Mouse (Mus musculus) hindbrain, postnatal 0 days (tissue): ENCODE data around the gene Rps9. TPM values are rescaled to one million over a fixed set of nuclear protein-coding genes. Genes with fewer than 3 reads are reported as not detected.
"Not testable (repeated sequence)": the region's sequence is repeated elsewhere in the genome, so short reads cannot be mapped to it uniquely, and the experiment has no call there.

Experiments used
- ATAC-seq: fragments of 200-750 bp; cut with Nextera tagmentation; 2 replicates; pipeline ENCODE4 v1.8.0; 2017; ENCODE audit warnings: mild to moderate bottlenecking, moderate TSS enrichment, moderate library complexity
- DNase-seq: peaks from one replicate; pipeline ENCODE4 v3.0.0-alpha.2; 2015; ENCODE audit warnings: low spot score
- H3K27ac ChIP-seq: fragments of 300-500 bp; sonication (generic); 2 replicates; pipeline ENCODE4 v1.5.1; 2014; ENCODE audit warnings: mild to moderate bottlenecking
- H3K27me3 ChIP-seq: fragments of 300-500 bp; sonication (generic); 2 replicates; pipeline ENCODE4 v1.6.1; 2014; ENCODE audit warnings: low read length, mixed read lengths; ENCODE audit not compliant: insufficient read depth
- H3K36me3 ChIP-seq: fragments of 300-500 bp; sonication (generic); 2 replicates; pipeline ENCODE4 v1.6.1; 2014; ENCODE audit warnings: low read length, mixed read lengths; ENCODE audit not compliant: insufficient read depth
- H3K4me1 ChIP-seq: fragments of 300-500 bp; sonication (generic); 2 replicates; pipeline ENCODE4 v1.6.1; 2014; ENCODE audit warnings: antibody characterized with exemption, low read length, mixed read lengths; ENCODE audit not compliant: insufficient read depth
- H3K4me2 ChIP-seq: fragments of 300-500 bp; sonication (generic); 2 replicates; pipeline ENCODE4 v1.6.1; 2014; ENCODE audit warnings: low read depth, mild to moderate bottlenecking, low read length, moderate library complexity, mixed read lengths
- H3K4me3 ChIP-seq: fragments of 300-500 bp; sonication (generic); 2 replicates; pipeline ENCODE4 v1.5.1; 2014; ENCODE audit warnings: low read length
- H3K9ac ChIP-seq: fragments of 300-500 bp; sonication (generic); replicated peaks from 2 replicates; pipeline ENCODE4 v1.6.1; 2014; ENCODE audit warnings: mild to moderate bottlenecking, low read length, moderate library complexity, mixed read lengths
- H3K9me3 ChIP-seq: fragments of 300-500 bp; sonication (generic); 2 replicates; pipeline ENCODE4 v1.6.1; 2016; ENCODE audit warnings: low read length, mixed read lengths
- CTCF ChIP-seq: IDR thresholded peaks from 2 replicates; pipeline ENCODE4 v1.5.1; 2016; ENCODE audit warnings: antibody characterized with exemption, control low read depth, low read depth
- WGBS: fragments of 180-500 bp; shearing (Covaris S2); extraction: QIAGEN DNeasy Blood & Tissue Kit; methylation state at CpG from one replicate; pipeline ENCODE4 v1.1.7; 2014; 5-methylcytosine and 5-hydroxymethylcytosine counted together
- microRNA-seq, 2 experiments: library from miRNA; unstranded; fragments of <30 nt; microRNA quantifications; one replicate each; pipeline ENCODE4; 2016
- polyA plus RNA-seq: library from polyadenylated mRNA; unstranded; fragments of >200 nt; fragmentation: Nextera tagmentation; extraction: Ambion mirVana; gene quantifications from 2 replicates; pipeline ENCODE4 v1.2.1, GENCODE M21; 2015
- total RNA-seq: library from RNA; depleted of rRNA; stranded (reverse); fragments of >200 nt; gene quantifications from 2 replicates; pipeline ENCODE4 v1.2.3, GENCODE M21; 2014; rRNA removed

The Rps9 gene
- total and polyA plus RNA-seq, 2 experiments from 2014 or later: 569 to 743 TPM

DNA sequence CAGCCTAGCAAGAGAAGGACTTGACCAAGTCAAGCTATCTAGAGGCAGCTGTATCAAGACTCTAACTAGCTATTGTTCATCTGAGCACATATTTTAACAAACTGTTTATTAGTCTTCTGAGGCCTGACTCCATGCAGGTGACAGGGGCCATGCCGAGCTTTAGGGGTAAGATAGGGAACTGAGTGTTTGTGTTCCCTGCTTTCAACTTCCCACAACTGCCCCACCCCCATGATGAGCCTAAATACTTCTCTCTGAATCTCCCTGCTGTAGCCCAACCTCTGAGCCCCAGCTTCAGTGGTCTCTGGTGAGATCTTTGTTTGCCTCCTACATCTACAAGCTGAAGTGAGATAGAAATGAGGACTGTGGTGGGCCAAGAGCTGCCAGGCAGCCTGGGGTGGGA is 11.5 kb downstream of the Rps9 start:
- Histone ChIP-seq H3K27me3 (no peaks in the 10 kb centered on the region), H3K9me3 (no peaks in the 10 kb centered on the region), H3K4me1 (no peaks in the 10 kb centered on the region), H3K4me2 (no peak overlapping the region), H3K4me3 (no peak overlapping the region), H3K27ac (no peak overlapping the region), H3K9ac (no peak overlapping the region), H3K36me3 (no peaks in the 10 kb centered on the region)
- ATAC-seq: no peak
- TF ChIP-seq CTCF: no peak
- 69% methylated on average over 1 of the region's 1 CpGs for WGBS
- DNase-seq: no peak

DNA sequence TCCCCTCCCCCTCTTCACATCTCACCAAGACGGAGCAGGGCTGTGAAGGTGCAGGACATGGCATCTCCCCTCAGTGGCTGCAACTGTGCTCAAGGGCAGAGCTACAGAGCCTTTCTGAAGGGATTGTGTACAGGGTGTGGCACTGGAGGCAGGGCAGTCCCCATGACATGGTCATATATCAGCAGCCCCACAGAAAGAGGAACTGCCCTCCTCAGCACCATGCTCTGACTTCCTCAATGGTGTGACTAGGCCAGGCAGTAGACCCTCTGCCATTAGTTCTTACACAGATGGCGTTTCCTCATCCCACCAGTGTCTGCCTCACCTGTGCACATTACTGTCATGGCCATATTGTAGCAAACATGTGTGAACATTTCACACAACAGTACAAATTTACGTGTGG is 16.5 kb downstream of the Rps9 start, which contains the start of gene Pirb:
Pirb (minus strand) TSS at position 124 of the 400 bp plus-strand sequence.
- ATAC-seq, H3K9ac ChIP-seq, H3K27me3 ChIP-seq, H3K4me3 ChIP-seq, H3K36me3 ChIP-seq, H3K9me3 ChIP-seq, H3K4me2 ChIP-seq, H3K27ac ChIP-seq, DNase-seq, H3K4me1 ChIP-seq: not testable (repeated sequence)
- 17% methylated on average over 1 of the region's 3 CpGs for WGBS

DNA sequence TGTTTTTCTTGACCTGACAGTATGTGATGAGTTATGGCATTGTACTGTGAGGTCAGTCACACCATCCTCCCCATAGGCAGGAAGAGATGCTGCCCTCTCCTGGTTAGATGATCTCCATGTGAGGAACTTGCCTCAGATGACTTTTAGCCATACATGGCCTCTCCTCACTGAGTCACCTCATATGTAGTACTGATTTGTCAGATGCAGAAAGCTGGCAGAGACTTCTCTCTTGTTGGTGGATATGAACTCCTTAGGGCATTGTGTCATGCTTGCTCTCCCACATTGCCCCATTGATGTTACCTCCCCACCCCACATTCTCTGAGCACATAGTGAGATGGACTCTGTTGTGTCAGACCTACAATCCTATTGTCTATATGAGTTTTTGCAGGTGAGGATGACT is 21.7 kb downstream of the Rps9 start:
- H3K36me3 ChIP-seq, H3K9ac ChIP-seq, H3K9me3 ChIP-seq, H3K27ac ChIP-seq, H3K4me1 ChIP-seq, ATAC-seq, H3K27me3 ChIP-seq, H3K4me2 ChIP-seq, H3K4me3 ChIP-seq, DNase-seq: not testable (repeated sequence)

DNA sequence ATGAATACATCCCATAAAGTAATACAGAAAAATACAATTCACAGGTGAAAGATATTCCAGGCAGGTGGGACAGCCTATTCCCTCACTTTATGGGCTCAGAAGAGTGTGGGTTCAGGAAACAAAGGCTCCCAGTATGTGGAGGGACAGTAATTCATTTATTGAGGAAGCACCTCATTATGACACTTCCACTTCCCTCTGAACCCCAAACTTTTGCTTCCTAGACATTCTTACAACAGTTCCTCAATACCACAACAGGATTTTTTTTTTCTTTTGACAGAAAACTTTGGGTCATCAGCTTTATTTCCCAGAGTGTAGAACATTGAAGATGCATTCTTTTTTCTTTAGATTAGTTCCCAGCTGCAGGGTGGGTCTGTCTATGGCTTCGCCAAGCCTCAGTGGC is 28.9 kb downstream of the Rps9 start:
- not testable (repeated sequence) for H3K27ac ChIP-seq, H3K9me3 ChIP-seq, H3K4me3 ChIP-seq, H3K9ac ChIP-seq, ATAC-seq, DNase-seq, H3K27me3 ChIP-seq, H3K4me2 ChIP-seq, H3K4me1 ChIP-seq, H3K36me3 ChIP-seq
- WGBS: no CpG with 5 or more reads among the region's 1 CpGs

Small RNAs within 50 kb of the gene (microRNA-seq; reads per million reads assigned to microRNA genes)
- gene Mir3572: 1.8 to 4.4 reads per million in 2 experiments

Other genes with a start within 250 kb of the Rps9 start
- not detected in 2 replicates for gene Tarm1, start 201.4 kb upstream of the Rps9 start, total RNA-seq
- gene Tarm1, start 201.4 kb upstream of the Rps9 start, polyA plus RNA-seq: 0.10 TPM in 1 of 2 replicates, not detected in the other
- gene Oscar, start 87.8 kb upstream of the Rps9 start, total RNA-seq: 0.50 and 1.1 TPM in 2 replicates
- 0.35 and 0.60 TPM in 2 replicates for gene Oscar, start 87.8 kb upstream of the Rps9 start, polyA plus RNA-seq
- gene Ndufa3, start 86.6 kb upstream of the Rps9 start, total RNA-seq: 235 and 572 TPM in 2 replicates
- gene Ndufa3, start 86.6 kb upstream of the Rps9 start, polyA plus RNA-seq: 664 and 717 TPM in 2 replicates
- gene Tfpt, start 74.1 kb upstream of the Rps9 start, total RNA-seq: 14.2 and 17.3 TPM in 2 replicates
- gene Tfpt, start 74.1 kb upstream of the Rps9 start, polyA plus RNA-seq: 31.4 and 35.9 TPM in 2 replicates
- 48.6 and 50.8 TPM in 2 replicates for gene Prpf31, start 74.0 kb upstream of the Rps9 start, total RNA-seq
- 77.6 and 78.6 TPM in 2 replicates for gene Prpf31, start 74.0 kb upstream of the Rps9 start, polyA plus RNA-seq
- gene Cnot3, start 58.7 kb upstream of the Rps9 start, total RNA-seq: 23.7 and 26.0 TPM in 2 replicates
- 26.4 and 29.8 TPM in 2 replicates for gene Cnot3, start 58.7 kb upstream of the Rps9 start, polyA plus RNA-seq
- 2.2 and 3.6 TPM in 2 replicates for gene Leng1, start 38.2 kb upstream of the Rps9 start, total RNA-seq
- 10.9 and 13.2 TPM in 2 replicates for gene Leng1, start 38.2 kb upstream of the Rps9 start, polyA plus RNA-seq
- 3.5 and 4.2 TPM in 2 replicates for gene Tmc4, start 26.4 kb upstream of the Rps9 start, total RNA-seq
- gene Tmc4, start 26.4 kb upstream of the Rps9 start, polyA plus RNA-seq: 3.5 and 4.4 TPM in 2 replicates
- 408 and 417 TPM in 2 replicates for gene Tsen34, start 11.1 kb upstream of the Rps9 start, total RNA-seq
- 254 and 255 TPM in 2 replicates for gene Tsen34, start 11.1 kb upstream of the Rps9 start, polyA plus RNA-seq
- gene Mboat7, start 10.5 kb upstream of the Rps9 start, total RNA-seq: 212 and 229 TPM in 2 replicates
- gene Mboat7, start 10.5 kb upstream of the Rps9 start, polyA plus RNA-seq: 117 and 119 TPM in 2 replicates
- gene Pirb, start 16.4 kb downstream of the Rps9 start, total RNA-seq: 0.37 TPM in 1 of 2 replicates, not detected in the other
- 0.39 and 0.47 TPM in 2 replicates for gene Pirb, start 16.4 kb downstream of the Rps9 start, polyA plus RNA-seq
- not detected in 2 replicates for gene Gm15448, start 121.7 kb downstream of the Rps9 start, total RNA-seq
- not detected in 2 replicates for gene Gm15448, start 121.7 kb downstream of the Rps9 start, polyA plus RNA-seq
- gene Pira2, start 141.1 kb downstream of the Rps9 start, total RNA-seq: not detected in 2 replicates
- not detected in 2 replicates for gene Pira2, start 141.1 kb downstream of the Rps9 start, polyA plus RNA-seq
- gene Gm14548, start 194.1 kb downstream of the Rps9 start, total RNA-seq: 0.07 TPM in 1 of 2 replicates, not detected in the other
- not detected in 2 replicates for gene Gm14548, start 194.1 kb downstream of the Rps9 start, polyA plus RNA-seq
- not detected in 2 replicates for gene Lilra6, start 211.5 kb downstream of the Rps9 start, total RNA-seq
- not detected in 2 replicates for gene Lilra6, start 211.5 kb downstream of the Rps9 start, polyA plus RNA-seq